Mouse (Mus musculus) retina, adult 2 months (tissue): ENCODE results near the gene Gab2.

ENCODE experiments used
- DNase-seq: peaks from one replicate; pipeline ENCODE4 v3.0.0-alpha.2; 2012; ENCODE audit warnings: low read depth, low spot score

The Gab2 gene

DNA sequence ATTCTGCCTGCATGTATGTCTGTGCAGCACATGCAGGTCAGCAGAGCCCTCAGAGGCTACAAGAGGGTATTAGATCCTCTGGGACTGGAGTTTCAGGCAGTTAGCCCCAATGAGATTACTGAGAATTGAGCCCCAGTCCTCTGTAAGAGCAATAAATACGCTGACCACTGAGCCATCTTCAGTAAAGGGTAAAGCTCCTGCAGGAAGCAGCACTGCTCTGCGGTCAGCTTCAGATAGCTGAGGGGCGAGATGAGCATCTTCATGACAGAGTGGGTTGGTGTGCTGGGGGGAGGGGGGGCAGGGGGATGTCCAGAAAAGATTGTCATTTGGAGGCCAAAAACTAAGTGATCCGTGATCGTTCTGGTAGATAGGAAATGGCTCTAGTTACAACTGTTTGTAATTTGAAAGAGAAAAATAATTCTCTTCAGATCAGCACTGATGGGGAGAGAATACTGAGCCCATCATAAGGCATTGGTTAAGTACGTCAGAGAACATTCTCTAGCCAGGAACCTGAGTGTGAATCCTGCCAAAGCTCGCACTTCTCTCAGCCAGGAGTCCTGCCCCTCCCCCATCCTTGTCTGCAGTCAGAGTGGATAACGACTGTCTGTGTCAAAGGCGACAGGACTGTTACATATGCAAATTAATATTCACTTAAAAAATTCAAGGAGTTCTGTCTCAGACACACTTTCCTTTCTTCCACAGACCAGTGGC is 264.9 kb downstream of the Gab2 start:
- no peak for DNase-seq

DNA sequence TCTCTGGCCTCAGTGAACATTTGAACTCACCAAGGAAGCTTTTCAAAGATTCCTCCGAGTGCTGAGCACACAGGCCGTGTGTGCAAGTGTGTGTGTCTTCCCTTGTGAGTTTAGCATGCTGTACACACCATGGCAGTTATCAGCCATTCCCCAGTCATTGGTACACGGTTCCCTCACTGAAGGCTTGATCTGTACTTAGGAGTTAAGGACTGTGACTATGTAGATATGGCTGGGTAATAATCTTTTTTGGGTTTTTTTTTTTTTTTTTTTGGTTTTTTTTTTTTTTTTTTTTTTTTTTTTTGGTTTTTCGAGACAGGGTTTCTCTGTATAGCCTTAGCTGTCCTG is 265.4 kb downstream of the Gab2 start:
- DNase-seq, result no peak

DNA sequence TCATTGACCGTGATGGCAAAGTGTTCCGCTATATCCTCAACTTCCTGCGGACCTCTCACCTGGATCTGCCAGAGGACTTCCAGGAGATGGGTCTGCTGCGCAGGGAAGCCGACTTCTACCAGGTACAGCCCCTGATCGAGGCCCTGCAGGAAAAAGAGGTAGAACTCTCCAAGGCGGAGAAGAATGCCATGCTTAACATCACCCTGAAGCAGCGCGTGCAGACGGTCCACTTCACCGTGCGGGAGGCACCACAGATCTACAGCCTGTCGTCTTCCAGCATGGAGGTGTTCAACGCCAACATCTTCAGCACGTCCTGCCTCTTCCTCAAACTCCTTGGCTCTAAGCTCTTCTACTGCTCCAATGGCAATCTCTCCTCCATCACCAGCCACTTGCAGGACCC is 266.1 kb downstream of the Gab2 start:
- DNase-seq, result no peak

DNA sequence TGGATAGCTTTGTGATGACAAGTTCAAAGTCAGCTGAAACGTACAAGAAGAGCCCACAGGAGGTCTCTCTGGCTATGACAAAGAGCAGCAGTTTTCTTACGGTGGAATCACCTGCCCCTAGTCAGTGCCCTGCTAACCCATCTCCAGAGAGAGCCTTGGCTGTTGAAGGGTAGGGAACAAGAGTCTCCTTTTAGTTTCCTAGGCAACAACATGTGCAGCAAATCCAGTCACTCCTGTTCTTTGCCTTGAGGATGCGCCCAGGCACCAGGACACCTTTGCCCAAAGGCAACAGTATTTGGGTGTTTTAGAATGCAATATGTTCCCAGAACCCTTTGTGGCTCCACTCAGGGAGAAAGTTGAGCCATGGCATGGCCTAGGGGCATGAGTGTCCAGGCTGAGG is 266.9 kb downstream of the Gab2 start:
- DNase-seq, result no peak

DNA sequence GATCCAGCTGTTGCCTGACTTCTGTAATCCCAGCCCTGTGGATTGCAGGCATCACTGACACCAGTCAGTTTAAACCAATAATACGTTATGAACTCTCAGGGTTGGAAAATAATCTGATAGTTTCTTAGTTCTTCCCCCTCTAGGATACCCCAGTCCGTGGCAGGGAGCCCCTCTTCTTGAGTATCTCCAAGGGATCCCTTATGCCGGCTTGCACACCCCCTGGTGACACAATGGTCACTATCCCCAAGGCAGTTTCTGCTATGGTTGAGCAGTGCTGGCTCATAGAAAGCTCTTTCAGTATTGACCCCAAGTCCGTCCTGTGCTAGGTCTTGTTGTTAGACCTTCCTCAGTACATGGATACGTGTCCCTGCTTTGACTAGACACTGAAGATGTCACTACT is 267.4 kb downstream of the Gab2 start:
- DNase-seq, result no peak

DNA sequence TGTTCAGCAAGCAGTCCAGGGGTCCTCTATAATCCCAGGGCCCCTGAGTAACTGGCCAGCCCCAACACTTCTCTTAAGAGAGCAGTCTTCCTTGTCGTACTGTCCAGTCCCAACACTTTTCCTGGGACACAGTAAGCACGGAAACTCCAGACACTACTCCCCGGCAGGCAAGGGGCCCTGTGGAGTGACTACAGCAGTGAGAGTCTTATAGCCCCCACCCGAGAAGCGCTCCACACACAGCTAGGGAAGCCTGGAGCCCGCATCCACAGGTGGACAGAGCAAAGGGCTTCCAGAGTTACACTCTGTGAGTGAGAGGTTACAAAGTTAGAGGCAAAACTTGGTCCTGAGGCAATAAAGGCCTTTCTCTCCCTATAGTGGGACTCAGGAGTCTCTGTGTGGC is 268.1 kb downstream of the Gab2 start:
- no peak for DNase-seq

DNA sequence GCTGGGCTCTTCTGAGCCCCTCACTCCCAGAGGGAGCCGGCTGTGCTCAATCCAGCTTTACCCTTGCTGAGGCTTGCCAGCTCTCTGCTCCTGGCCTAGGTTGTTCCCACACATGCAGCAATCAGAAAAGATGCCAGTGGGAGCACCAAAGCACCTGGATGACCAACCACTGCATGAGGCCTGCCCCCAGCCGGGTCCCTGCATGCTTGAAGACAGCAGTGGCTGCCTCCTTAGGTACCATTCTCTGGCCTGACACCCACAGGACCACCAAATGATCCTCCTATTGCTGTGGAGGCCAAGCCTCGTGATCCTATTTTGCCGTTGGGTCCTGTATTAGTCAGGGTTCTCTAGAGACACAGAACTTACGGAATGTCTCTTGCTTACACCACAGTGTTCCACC is 269.5 kb downstream of the Gab2 start:
- DNase-seq, result no peak

DNA sequence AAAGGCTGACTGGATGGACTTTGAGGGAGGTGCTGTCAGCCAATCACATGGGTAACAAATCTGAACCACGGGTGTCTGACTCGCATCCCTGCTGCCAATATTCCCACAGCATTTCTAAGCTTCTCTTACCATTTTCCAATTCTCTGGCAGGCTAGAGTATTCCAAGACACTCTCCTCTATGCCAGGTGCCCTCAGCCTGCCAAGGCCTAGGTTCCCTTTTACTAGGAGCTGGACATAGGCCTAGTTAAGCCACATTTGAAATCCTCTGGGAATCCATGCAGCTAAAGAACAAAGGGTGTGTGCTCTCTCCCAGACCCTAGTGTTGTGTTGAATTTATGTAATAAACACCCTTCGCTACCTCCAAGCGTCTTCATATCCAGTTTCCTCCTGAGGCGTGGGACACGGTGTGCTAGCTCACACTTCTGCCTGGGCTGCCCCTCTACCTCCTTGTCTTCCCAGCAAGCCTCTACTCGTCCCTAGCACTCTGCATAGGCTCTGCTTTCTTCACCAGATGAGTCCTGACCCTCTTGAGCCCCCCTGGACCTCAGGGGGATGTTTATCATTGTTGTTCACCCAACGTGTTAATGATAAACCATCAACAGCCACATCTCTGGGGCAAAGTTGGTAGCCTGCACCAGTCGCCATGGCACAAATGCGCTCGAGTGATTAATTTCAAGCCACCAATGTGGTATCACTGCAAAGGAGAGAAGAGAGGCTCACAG is 270.6 kb downstream of the Gab2 start:
- no peak for DNase-seq

DNA sequence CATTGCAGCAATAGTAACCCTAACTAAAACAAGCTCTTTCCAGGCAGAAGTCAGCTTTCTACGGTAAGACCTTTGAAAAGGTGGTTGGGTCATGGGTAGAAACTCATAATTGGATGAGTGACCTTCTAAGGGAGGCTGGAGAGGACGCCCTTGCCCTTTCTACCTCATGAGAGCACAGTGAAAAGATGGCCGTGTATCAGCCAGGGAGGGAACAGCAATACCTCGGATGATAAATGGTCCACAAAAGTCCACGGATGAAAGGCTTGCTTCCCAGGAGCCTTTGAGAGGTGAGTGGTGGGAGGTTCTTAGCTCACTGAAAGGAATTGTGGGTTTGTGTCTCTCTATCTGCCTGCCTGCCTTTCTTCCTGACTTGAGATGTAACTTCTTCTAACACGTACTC is 272.0 kb downstream of the Gab2 start:
- DNase-seq, result no peak

DNA sequence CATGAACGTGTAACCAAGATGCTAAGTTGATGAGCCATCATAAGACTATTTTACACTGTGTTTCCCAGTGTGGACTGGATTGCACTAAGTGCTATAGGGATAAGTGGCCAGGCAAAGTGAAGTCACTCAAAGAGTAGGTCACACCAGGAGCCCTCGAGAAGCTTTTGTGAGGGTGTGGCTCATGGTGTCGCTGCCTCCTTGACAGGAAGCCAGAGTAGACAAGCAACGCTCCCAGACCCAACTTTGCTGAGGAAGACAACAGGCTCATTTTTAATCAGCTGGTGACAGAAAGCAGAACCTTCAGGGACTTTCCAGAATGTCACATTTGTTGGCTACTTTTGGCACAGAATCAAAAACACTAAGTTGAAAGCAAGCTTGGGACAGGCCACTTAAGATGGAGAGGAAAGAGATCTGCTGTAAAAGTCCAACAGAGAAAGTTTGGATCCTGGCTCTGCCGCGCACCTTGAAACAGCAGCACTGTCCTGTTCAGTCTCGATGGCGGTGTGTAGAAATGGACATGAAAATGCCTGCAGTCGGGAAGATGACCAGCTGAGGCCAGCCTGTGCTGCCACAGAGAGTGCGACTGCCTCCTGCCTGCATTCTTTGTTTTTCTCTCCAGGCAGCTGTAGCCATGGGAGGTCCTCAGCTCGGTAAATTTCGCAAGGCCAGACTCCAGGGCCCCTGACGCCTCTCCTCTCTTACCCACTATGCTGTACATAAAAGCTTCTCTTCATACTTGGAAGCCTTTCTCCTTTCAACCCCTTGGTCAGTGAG is 273.9 kb downstream of the Gab2 start:
- no peak for DNase-seq

DNA sequence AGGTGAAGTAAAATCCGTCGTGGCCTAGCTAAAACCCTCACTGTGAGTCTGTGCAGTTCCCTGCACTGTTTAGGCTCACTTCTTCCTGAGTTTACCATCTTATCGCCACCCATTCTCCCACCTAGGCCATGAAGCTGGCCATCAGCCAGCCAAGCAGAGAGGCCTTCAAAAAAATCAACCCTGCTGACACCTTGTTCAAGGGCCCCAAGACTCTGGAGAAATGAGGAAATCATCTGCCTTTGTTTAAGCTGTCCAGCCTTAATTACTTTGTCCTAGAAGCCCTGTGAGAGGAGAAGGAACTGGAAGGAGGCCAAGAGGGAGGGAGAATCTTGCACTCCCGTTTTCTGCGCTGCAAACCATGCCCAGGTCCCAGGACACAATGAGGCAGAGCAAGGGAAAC is 274.9 kb downstream of the Gab2 start:
- no peak for DNase-seq

DNA sequence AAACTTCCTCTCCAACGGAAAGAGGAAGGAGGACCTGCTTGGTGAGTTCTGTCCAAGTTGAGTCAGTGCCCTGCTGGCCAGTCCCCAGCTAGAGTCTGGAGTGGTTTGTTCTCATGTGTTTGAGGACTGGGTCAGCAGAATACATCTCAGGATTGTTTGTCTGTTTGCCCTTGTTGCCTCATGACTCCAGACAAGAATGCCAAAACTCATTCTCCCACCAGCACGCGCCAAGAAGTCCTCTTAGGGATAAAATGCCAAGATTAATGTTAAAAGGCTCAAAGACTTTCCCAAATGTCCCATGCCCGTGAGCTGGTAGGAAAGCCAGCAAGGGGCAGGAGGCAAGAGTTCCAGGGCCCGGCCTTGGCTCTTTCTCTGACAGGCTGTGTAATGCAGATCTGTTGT is 275.5 kb downstream of the Gab2 start:
- DNase-seq, result no peak

DNA sequence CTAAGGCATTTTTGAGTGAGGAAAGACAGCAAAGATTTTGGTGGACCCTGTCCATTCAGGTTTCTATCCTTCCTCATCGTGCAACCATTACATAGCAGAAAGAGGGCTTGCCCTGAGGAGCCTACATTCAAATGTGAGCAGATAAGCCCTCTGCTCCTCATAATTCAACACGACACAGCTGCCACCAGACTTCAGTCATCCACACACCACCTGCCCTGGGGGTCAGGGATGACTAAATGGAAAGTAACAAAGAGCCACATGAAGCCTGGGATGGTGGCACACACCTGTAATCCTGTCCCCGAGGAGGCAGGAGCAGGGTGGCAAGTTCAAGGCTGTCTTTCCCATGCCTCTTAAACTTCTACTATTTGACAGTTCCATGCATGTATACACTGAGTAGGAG is 276.5 kb downstream of the Gab2 start:
- no peak for DNase-seq

DNA sequence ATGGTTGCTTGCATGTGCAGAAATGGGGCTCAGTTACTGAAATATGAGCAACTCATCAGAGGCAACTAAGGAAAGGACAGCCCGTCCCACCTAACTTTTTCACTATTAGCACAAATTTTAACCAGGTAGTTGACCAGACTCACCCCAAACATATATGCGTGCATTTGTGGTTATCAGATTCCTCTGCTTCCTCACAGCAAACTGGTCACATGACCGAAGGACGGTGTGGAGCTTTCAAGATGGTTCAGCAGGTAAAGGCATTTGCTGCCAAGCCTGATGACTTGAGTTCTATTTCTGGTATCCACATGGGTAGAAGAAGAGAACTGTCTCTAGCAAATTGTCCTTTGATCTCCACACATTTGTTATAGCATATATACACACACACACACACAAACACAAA is 277.0 kb downstream of the Gab2 start:
- no peak for DNase-seq
